Mouse (Mus musculus) left cerebral cortex, postnatal 14 days (tissue): ENCODE results near the gene Ampd2. TPM values are rescaled to one million over a fixed set of nuclear protein-coding genes. Genes with fewer than 3 reads are reported as not detected.

Source experiments
- DNase-seq, 2 experiments: peaks; one replicate each; pipeline ENCODE4 v3.0.0; 2021 to 2022; ENCODE audit warnings: low spot score in 2 of 2, mixed read lengths in 1 of 2
- intact Hi-C: fragments of 180-260 bp; cut with DNase I; formaldehyde crosslinking; loops from one replicate; pipeline ENCODE4 v1.15.1; 2025
- long read RNA-seq, 2 experiments: library from polyadenylated mRNA; stranded (forward); transcript quantifications; one replicate each; pipeline ENCODE4 v2.0.0; 2021
- total RNA-seq, 2 experiments: library from RNA; stranded (reverse); gene quantifications; 2 replicates each; pipeline ENCODE4 v1.2.3; 2021

Ampd2 gene
- 10 to 100 TPM; 43.3 to 50.8 TPM for total RNA-seq
- long read RNA-seq, experiment 1, transcript Ampd2-201 (18 exons, 3,368 nt), result major isoform, 18 of 56 reads
- long read RNA-seq, experiment 1, partial matches to known transcripts, result 21 of 56 reads
- long read RNA-seq, experiment 1, other reads (novel, unspliced or antisense), result 14 of 56 reads
- long read RNA-seq, experiment 2, transcript Ampd2-201 (18 exons, 3,368 nt), result major isoform, 32 of 65 reads
- long read RNA-seq, experiment 2, partial matches to known transcripts, result 13 of 65 reads
- long read RNA-seq, experiment 2, other reads (novel, unspliced or antisense), result 20 of 65 reads

DNA sequence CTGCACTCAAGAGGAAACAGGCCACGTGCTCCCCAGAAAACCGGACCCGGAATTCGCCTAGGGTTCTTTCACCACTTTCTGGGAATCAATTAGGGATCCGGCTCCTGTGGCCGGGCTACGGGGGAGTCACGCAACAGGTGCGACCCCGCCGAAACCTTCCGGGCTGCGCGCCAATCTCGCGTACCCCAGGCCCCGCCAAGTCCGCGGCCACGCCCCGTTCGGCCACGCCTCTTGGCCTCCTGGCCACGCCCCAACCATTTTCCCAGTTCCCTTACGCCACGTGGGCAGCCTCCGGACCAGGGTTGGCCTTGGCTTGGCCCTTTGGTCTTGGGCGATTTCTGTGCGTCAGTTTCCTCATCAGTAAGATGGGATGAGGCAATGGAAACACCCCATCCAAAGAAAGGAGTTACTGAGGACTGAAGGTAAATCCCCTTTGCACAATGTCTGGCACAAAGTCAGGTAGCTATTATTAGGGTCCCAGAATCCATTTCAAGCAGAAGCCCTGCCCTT is at the start of gene Ampd2:
Ampd2 (minus strand) TSS at position 182 of the 510 bp plus-strand sequence.
- peak in 1 of 2 experiments; percentile 45 for DNase-seq
- intact Hi-C loops, result loop anchor here (5.0 kb wide), 1 partner anchor 61 kb away; the partner anchor contains the start of gene Gnai3

DNA sequence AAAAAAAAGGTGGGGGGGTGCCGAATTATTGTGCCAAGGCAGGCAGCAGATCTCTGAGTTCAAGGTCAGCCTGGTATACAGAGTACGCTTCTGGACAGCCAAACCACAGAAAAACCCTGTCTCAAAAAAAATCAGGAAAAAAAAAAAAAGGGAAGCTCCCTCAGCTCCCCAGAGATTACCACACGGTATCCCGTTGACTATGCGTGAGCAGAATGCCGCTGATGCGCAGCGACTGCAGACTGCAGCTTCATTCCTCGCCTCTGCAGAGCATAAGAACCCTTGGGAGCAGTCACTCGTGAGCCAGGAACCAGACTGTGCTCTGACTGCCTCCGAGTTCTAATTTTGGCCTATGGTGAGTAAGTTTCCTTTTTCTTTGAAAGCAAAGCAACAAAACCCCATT is 48.2 kb upstream of the Ampd2 start:
- intact Hi-C loops, result no loop called here
- peak; percentile 69 to 79 for DNase-seq

GRCm38 (mm10) chr3:108132484-108132883 is 46.0 kb upstream of the Ampd2 start:
- no peak for DNase-seq
- intact Hi-C loops, result no loop called here

- no peak for DNase-seq
- intact Hi-C loops, result no loop called here
Observed at GRCm38 (mm10) chr3:108131821-108132220, 45.4 kb upstream of the Ampd2 start.

GRCm38 (mm10) chr3:108131216-108131615 is 44.8 kb upstream of the Ampd2 start:
- DNase-seq, result no peak
- intact Hi-C loops, result no loop called here

GRCm38 (mm10) chr3:108129804-108130203 is 43.4 kb upstream of the Ampd2 start:
- intact Hi-C loops, result no loop called here
- DNase-seq, result no peak

DNA sequence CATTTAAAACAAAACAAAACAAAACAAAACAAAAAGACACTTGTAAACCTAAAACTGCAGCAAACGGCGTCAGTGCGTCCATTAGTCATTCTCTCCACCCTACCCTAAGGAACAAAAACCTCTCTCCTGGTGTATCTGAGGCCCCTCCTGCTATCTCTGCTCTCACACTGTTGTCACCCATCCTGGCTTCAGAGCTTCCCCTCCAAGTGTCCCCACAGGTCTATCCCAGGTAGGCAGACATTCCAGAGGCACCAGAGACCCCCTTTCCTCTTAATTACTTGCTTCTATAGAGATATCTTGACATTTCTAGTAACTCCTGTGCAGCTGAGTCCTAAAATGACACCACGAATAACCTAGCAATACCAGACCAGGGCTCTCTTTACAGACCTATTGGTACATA is 42.9 kb upstream of the Ampd2 start:
- no peak for DNase-seq
- intact Hi-C loops, result no loop called here

DNA sequence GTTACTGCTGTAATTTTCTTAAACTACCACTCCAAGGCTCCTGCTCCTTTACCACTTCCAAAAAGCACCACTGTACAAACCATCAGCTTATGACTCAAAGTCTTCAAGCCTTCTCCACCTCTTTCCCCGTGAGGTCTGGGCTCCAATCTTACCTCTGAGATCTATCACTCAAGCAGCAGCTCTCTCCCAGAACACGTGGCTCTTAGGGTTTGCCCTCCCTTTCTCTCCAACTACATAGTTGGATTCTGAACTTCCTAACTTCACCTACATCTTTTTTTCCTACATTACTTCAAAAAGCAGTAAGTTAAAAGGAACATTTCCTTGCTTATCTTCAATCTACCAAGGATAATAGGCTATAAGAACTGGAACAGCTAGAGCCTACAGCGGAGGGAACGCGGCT is 42.1 kb upstream of the Ampd2 start:
- intact Hi-C loops, result no loop called here
- no peak for DNase-seq

DNA sequence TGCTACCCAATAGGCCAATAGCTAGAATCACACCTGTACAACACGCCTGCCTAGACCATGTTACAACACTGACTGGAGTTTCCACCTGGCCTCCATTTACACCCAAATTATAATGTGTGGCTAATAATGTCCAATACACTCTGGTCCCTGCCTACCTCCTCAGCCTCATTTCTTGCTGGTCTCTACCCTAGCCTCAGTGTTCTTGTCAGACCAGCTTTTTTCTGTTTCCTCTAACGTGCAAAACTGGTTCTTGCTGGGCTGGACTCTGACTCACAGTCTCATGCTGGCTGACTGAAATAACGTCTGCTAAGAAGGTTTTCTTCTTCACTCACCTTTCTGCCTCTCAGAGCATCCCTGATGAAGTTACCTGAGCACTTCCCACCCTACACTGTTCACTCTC is 39.9 kb upstream of the Ampd2 start:
- intact Hi-C loops, result no loop called here

GRCm38 (mm10) chr3:108124131-108124530 is 37.7 kb upstream of the Ampd2 start:
- intact Hi-C loops, result no loop called here

More for the DNA sequence above, 39.9 kb upstream of the Ampd2 start:
- DNase-seq, result no peak

DNA sequence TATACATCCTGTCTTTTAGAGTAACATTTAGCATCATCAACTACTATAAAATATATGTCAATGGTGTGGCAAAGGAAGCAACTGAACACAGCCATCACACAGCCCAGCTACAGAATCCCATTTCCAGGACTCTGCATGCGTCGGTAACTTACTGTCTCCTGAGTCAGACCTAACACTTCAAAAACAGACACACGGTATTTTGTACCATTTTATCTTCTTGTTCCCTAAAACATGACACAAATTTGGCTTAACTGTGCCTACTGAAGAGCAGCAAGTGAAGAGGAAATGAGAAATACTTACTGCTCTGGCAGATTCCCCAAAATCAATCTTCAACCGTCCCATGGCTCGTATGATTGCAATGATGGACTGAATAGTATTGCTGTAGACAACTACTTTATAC is 36.8 kb upstream of the Ampd2 start:
- intact Hi-C loops, result no loop called here
- DNase-seq, result no peak

More at GRCm38 (mm10) chr3:108124131-108124530, 37.7 kb upstream of the Ampd2 start:
- DNase-seq, result no peak

GRCm38 (mm10) chr3:108121101-108121500 is 34.6 kb upstream of the Ampd2 start:
- no peak for DNase-seq
- intact Hi-C loops, result no loop called here

DNA sequence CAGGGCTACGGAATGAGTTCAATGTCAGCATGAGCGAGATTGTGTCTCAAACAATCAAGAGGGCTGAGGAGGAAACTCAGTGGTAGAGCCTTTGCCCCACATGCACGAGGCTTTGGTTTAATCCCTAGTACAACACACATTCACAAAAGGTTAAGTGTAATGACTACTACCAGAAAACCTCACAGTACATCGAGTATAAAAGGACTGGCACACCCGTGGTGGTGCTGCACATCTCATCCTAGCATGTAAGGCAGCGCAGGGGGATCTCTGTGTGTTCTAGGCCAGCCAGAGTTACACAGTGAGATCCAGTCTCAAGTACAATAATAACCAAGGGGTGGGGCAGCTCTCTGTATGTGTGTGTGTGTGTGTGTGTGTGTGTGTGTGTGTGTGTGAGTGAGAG is 31.0 kb upstream of the Ampd2 start:
- DNase-seq, result no peak
- intact Hi-C loops, result no loop called here

GRCm38 (mm10) chr3:108113591-108114289 is 27.3 kb upstream of the Ampd2 start:
- no peak for DNase-seq
- intact Hi-C loops, result no loop called here

DNA sequence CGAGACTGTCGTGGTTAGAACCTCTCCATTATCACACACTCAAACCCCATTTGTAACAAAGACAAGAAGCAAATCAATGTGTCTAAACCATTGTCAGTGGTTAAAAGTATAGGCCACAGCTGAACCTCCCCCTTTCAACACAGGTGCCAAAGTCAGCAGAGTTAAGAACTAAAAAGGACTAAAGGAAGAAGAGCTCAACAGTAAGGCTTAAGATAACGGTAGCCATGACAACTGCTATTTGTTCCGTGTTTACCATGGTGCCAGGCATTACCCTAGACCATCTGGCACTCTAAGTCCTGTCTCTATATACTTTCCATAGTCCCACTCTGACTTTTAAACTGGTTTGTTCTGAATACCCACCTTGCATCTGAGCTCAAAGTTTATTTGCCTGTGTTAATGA is 26.2 kb upstream of the Ampd2 start:
- no peak for DNase-seq
- intact Hi-C loops, result no loop called here

DNA sequence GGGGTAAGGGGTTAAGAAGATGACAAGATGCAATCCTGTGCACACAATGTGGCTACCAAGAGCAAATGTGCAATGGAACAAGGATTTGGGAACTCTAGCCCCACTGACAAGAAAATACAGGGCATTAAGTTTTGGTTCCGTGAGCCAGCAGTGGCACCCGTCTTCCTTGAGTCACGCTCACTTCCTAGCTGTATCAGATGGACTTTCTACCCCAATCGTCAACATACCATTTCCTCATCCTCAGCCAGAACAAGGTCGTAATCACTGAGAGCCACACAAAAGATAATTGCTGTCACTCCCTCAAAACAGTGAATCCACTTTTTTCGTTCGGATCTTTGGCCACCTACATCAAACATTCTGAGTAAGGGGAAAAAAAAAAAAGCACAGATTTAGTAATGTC is 25.8 kb upstream of the Ampd2 start:
- intact Hi-C loops, result no loop called here
- no peak for DNase-seq

- intact Hi-C loops, result no loop called here
- no peak for DNase-seq
Observed at GRCm38 (mm10) chr3:108111320-108111719, 24.9 kb upstream of the Ampd2 start.

GRCm38 (mm10) chr3:108105281-108105680 is 18.8 kb upstream of the Ampd2 start:
- DNase-seq, result no peak
- intact Hi-C loops, result no loop called here

DNA sequence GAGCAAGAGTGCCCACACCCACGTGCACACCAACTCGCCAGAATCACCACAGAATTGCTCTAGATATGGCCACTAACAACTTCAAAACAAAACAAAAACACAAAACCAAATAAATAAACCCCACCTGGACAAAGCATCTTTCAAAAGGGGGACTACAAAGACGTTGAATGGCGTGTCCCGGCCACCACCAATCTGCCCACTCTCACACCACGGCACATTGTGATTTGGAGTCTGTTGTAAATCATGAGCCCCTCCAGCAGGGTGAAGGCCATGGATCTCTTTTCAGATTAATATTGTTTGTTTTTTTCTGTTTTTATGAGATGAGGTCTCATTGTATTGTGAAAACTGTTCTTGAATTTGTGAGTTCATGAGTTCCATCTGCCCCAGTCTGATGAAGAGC is 15.6 kb upstream of the Ampd2 start:
- intact Hi-C loops, result no loop called here
- no peak for DNase-seq

DNA sequence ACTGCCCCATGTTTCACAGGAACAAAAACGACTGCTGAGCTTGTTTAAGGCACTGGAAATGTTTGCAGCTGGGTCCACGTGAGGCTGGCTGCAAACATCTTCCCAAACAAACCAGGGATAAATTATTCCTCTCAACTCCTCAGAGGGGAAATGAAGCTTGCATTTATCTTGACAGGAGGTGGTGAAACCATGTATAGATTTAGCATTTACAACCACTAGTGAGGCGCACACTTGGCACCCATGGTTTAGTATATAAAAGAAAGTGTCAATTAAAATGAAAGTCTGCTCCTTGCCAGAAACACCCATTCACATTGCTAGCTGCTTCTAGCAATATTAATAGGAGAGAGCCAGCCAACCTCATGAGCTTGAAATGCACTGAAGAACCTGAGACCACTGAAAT is 15.1 kb upstream of the Ampd2 start:
- intact Hi-C loops, result no loop called here
- peak in 1 of 2 experiments; percentile 39 for DNase-seq

DNA sequence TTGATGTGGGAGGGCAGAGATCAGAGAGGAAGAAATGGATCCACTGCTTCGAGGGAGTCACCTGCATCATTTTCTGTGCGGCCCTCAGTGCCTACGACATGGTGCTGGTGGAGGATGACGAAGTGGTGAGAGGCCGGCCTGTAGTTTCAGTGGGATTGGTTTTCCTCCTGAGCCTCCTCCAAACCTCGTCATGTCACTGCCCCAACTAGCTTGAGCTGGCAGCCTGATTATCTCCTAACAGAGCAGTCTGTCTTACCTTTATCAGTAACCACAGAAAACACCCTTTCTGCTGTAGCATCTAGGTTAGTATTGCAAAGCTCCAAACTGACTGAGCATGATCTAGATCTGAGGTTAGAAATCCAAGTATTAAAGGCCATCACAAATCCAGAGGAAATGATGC is 11.9 kb upstream of the Ampd2 start:
- intact Hi-C loops, result no loop called here
- no peak for DNase-seq
